Mouse (Mus musculus) embryonic fibroblast, embryonic 13.5 days (primary cell): ENCODE results near the gene Prkcz.

Source experiments
- CTCF ChIP-seq: IDR thresholded peaks from 2 replicates; pipeline ENCODE4 v1.5.1; 2011; ENCODE audit warnings: mild to moderate bottlenecking, control low read depth, low read length, moderate library complexity, borderline replicate concordance; ENCODE audit not compliant: insufficient read depth
- POLR2A ChIP-seq: IDR thresholded peaks from 2 replicates; pipeline ENCODE4 v1.6.1; 2011; ENCODE audit warnings: low read depth, mild to moderate bottlenecking, control low read depth, low read length, moderate library complexity

- no peak for TF ChIP-seq CTCF
- TF ChIP-seq POLR2A, result no peak
Observed at GRCm38 (mm10) chr4:155219271-155220212, 141.6 kb downstream of the Prkcz start.
